Mouse (Mus musculus): ENCODE results near the gene Xpr1.

- TF ChIP-seq CEBPB (IDR thresholded peaks at IDR 0.05; ENCODE audit: insufficient read depth, poor library complexity, severe bottlenecking) (no peak), MYOD1 (IDR thresholded peaks at IDR 0.05; ENCODE audit: control insufficient read depth in 1 of 3, insufficient read length in 2 of 3, low read depth in 2 of 3) (peak in 1 of 3 experiments; percentile 11), POLR2A (IDR thresholded peaks at IDR 0.05; ENCODE audit: insufficient read length, low read depth) (no peak), MAX (IDR thresholded peaks at IDR 0.05; ENCODE audit: low read depth) (no peak), SRF (IDR thresholded peaks at IDR 0.05; ENCODE audit: control insufficient read depth, insufficient read length, low read depth) (no peak), E2F4 (IDR thresholded peaks at IDR 0.05; ENCODE audit: insufficient read depth) (no peak), POLR2AphosphoS2 (IDR thresholded peaks at IDR 0.05; ENCODE audit: insufficient read length, low read depth) (no peak), TCF3 (IDR thresholded peaks at IDR 0.05; ENCODE audit: insufficient read length, low read depth) (no peak), USF1 (IDR thresholded peaks at IDR 0.05; ENCODE audit: low read depth) (no peak), MYOG (IDR thresholded peaks at IDR 0.05; ENCODE audit: control insufficient read depth in 1 of 3, insufficient read depth in 1 of 3, insufficient read length in 2 of 3, low read depth in 2 of 3) (no peak), TCF12 (IDR thresholded peaks at IDR 0.05; ENCODE audit: insufficient read depth, poor library complexity, severe bottlenecking) (no peak), REST (IDR thresholded peaks at IDR 0.05; ENCODE audit: insufficient read depth, insufficient read length) (no peak)
These were observed 178.0 kb downstream of the Xpr1 start for GRCm38 (mm10) chr1:155239169-155239568.

Measured in myocyte (in vitro differentiated cells).